Mouse (Mus musculus) liver, adult 2 months (tissue): Measurements from ENCODE around the gene Rpl23. TPM values are rescaled to one million over a fixed set of nuclear protein-coding genes. Genes with fewer than 3 reads are reported as not detected.
A peak's percentile ranks its signal among the peaks of the same experiment; 100 is the strongest.

Experiments
- DNase-seq: peaks from one replicate; pipeline ENCODE4 v3.0.0-alpha.2; 2011; ENCODE audit warnings: low read depth, low spot score; ENCODE audit errors: extremely low read depth
- H3K27ac ChIP-seq: fragments of 200-500 bp; replicated peaks from 2 replicates; pipeline ENCODE4 v1.5.1; 2012; ENCODE audit warnings: low read depth, mild to moderate bottlenecking, control low read depth, inconsistent platforms, low read length; ENCODE audit not compliant: insufficient read depth
- H3K27me3 ChIP-seq: fragments of 200-500 bp; 2 replicates; pipeline ENCODE4 v1.6.1; 2012; ENCODE audit warnings: mild to moderate bottlenecking, moderate library complexity, low read length, inconsistent platforms; ENCODE audit not compliant: control insufficient read depth, insufficient read depth
- H3K36me3 ChIP-seq: fragments of 200-500 bp; 2 replicates; pipeline ENCODE4 v1.6.1; 2012; ENCODE audit warnings: low read length, inconsistent platforms; ENCODE audit not compliant: control insufficient read depth, insufficient read depth
- H3K4me1 ChIP-seq: fragments of 200-500 bp; 2 replicates; pipeline ENCODE4 v1.6.1; 2011; ENCODE audit warnings: low read length; ENCODE audit not compliant: control insufficient read depth, insufficient read depth
- H3K4me3 ChIP-seq: fragments of 200-500 bp; 2 replicates; pipeline ENCODE4 v1.5.1; 2011; ENCODE audit warnings: low read depth, mild to moderate bottlenecking, control low read depth, low read length, moderate library complexity; ENCODE audit not compliant: insufficient read depth
- H3K79me2 ChIP-seq: fragments of 200-500 bp; 2 replicates; pipeline ENCODE4 v1.6.1; 2012; ENCODE audit warnings: inconsistent platforms, mild to moderate bottlenecking, low read length, moderate library complexity; ENCODE audit not compliant: control insufficient read depth, insufficient read depth
- H3K9ac ChIP-seq: fragments of 200-500 bp; 2 replicates; pipeline ENCODE4 v1.6.1; 2012; ENCODE audit warnings: low read depth, mild to moderate bottlenecking, control low read depth, inconsistent platforms, low read length
- CTCF ChIP-seq: fragments of 200-500 bp; IDR thresholded peaks from 2 replicates; pipeline ENCODE4 v1.5.1; 2011; ENCODE audit warnings: low read depth, low read length, control low read depth
- POLR2A ChIP-seq: fragments of 200-500 bp; IDR thresholded peaks from 2 replicates; pipeline ENCODE4 v1.6.1; 2011; ENCODE audit warnings: low read length, control low read depth; ENCODE audit not compliant: insufficient read depth; ENCODE audit errors: extremely low read depth
- WGBS: fragments of 180-500 bp; shearing (Covaris S2); methylation state at CpG from one replicate; pipeline ENCODE4 v1.1.7; 2018; 5-methylcytosine and 5-hydroxymethylcytosine counted together
- polyA plus RNA-seq: library from polyadenylated mRNA; depleted of rRNA; stranded (reverse); fragments of >200 nt; gene quantifications from 2 replicates; pipeline ENCODE4 v1.2.3, GENCODE M21; 2012; rRNA removed
- total RNA-seq: library from RNA; depleted of rRNA; stranded (reverse); fragments of >200 nt; gene quantifications from 2 replicates; pipeline ENCODE4 v1.2.3, GENCODE M21; 2014; rRNA removed

The Rpl23 gene
- total RNA-seq (240 and 283 TPM in 2 replicates), polyA plus RNA-seq (68.5 and 71.4 TPM in 2 replicates)

DNA sequence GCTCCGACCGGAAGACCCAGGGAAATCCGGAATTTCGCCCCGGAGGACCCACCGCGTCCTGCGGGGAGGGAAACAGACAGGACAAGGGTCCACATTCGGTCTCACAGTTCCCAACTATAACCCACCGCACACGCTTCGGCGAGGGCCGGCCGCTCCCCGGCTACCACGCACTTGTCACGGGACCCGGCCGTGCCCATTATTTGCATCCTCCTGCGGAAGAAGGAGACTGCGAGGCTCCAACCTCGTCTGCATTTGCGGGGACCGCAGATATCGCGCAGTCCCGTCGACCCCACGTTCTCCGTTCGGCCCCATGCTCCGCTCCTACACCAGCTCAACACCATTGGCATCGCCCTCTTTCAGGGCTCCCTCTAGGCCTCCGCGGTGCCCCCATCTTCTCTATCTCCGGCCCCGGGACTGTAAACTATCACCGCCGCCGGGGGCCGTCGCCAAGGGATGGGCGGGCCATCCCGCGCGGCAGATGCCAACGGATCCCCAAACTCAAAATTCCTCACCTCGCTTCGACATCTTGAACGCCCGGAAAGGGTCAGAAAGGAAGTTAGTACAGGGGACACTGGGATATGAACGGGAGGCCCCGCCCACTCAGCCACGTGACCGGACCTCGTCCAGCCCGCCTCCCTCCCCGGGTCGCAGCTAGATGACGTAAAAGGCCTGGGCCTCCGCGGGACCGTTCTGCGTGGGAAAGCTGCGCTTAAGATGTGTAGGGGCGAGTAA, at the start of gene Rpl23:
Rpl23 (minus strand) TSS at position 606 of the 732 bp plus-strand sequence.
- DNase-seq: peak; percentile 87
- under 1% methylated on average over 67 of the region's 67 CpGs for WGBS

DNA sequence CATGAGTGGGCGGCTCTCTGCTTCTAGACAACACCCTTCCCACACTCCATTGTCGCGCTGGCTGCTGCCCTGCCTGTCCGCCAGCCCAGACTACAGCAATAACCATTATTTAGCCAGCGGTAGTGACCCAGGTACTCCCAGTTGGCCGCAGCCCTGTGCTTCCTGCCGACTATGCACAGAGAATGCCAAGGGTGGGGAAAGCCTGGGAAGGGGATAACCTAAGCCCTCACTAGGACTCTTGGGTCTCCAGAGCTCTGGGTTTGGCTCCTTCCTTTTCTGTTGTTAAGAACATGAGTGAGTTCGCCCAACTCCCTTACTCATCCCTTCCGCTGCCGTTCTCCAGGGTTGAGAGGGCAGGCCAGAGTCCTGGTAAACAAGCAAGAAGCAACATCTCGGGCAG, 49.8 kb upstream of the Rpl23 start:
- Histone ChIP-seq H3K36me3 (peaks cover 17% of the 10 kb centered on the region), H3K79me2 (peaks cover 5% of the 10 kb centered on the region; the same call in 1 of the 2 replicates), H3K9ac (no peak overlapping the region), H3K4me3 (no peak overlapping the region), H3K4me1 (peaks cover 14% of the 10 kb centered on the region), H3K27ac (peak overlapping the region; percentile 23), H3K27me3 (no peaks in the 10 kb centered on the region)
- TF ChIP-seq CTCF: no peak
- TF ChIP-seq POLR2A: no peak
- DNase-seq: no peak
- 47% methylated on average over 11 of the region's 11 CpGs for WGBS

More for the DNA sequence above, at the start of gene Rpl23:
- Histone ChIP-seq H3K27ac (peak within 1 kb of the TSS; percentile 62), H3K9ac (peak within 1 kb of the TSS; percentile 93), H3K4me3 (peak within 1 kb of the TSS; percentile 92), H3K4me1 (peaks cover 12% of the 10 kb centered on the region), H3K79me2 (peaks cover 10% of the 10 kb centered on the region), H3K27me3 (no peaks in the 10 kb centered on the region), H3K36me3 (peaks cover 37% of the 10 kb centered on the region)
- peak; percentile 79 for TF ChIP-seq POLR2A
- no peak for TF ChIP-seq CTCF

DNA sequence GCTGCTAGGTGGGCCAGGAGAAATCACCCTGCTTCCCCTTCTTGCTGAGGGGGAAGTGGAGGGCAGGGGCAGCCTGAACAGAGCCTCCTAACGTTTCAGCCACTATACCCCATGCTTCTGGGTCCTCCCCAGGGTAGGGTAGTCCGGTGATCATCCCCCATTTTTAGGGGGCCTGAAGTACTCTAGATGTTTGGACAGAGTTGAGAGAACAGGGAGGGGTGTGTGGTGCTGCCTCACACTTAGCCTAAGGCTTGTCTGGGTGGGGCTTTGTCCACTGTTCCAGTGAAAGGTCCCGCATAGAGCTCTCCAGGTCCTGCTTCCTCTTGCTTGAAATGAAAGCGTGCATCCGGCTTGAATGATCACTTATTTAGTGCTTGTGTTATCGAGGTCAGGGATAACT, 48.3 kb upstream of the Rpl23 start:
- peaks cover 20% of the 10 kb centered on the region for H3K36me3 ChIP-seq
- TF ChIP-seq CTCF (no peak), POLR2A (no peak)
- no peak overlapping the region; the same call in 1 of the 2 replicates for H3K27ac ChIP-seq
- peaks cover 11% of the 10 kb centered on the region; the same call in 1 of the 2 replicates for H3K79me2 ChIP-seq
- no peak overlapping the region for H3K4me3 ChIP-seq
- no peak overlapping the region for H3K9ac ChIP-seq
- H3K4me1 ChIP-seq: peaks cover 12% of the 10 kb centered on the region
- 82% methylated on average over 6 of the region's 6 CpGs for WGBS
- DNase-seq: no peak
- no peaks in the 10 kb centered on the region for H3K27me3 ChIP-seq

DNA sequence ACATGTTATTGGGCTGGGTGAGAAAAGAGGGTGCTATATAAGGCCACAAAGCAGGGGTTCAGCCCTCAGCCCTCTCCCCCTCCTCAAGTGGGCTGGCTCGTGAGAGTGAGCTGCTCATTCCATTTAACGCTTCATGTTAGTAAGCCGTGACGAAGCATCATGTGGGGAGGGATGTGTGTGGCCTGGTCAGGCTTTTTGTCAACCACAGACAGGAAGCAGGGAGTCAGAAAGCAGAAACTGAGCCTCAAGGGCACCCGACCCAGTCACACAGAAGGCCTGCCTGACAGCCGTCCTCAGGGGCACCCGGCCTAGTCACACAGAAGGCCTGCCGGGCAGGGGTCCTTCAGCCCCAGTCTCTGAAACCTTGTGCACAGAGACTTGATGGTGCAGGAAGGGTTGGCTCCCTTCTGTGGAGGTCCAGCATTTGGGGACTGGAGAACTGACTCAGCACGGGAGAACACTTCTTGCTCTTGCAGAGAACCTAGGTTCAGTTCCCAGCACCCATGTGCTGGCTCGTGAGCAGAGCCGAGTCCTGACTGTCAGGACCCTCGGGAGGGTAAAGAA, 47.8 kb upstream of the Rpl23 start:
- TF ChIP-seq POLR2A: no peak
- no peak for TF ChIP-seq CTCF
- Histone ChIP-seq H3K4me3 (no peak overlapping the region), H3K9ac (no peak overlapping the region), H3K4me1 (peaks cover 12% of the 10 kb centered on the region), H3K79me2 (peaks cover 12% of the 10 kb centered on the region; the same call in 1 of the 2 replicates), H3K36me3 (peaks cover 17% of the 10 kb centered on the region), H3K27ac (peak overlapping the region; percentile 55; the same call in 1 of the 2 replicates), H3K27me3 (no peaks in the 10 kb centered on the region)
- DNase-seq: peak; percentile 33
- WGBS: 68% methylated on average over 12 of the region's 12 CpGs

DNA sequence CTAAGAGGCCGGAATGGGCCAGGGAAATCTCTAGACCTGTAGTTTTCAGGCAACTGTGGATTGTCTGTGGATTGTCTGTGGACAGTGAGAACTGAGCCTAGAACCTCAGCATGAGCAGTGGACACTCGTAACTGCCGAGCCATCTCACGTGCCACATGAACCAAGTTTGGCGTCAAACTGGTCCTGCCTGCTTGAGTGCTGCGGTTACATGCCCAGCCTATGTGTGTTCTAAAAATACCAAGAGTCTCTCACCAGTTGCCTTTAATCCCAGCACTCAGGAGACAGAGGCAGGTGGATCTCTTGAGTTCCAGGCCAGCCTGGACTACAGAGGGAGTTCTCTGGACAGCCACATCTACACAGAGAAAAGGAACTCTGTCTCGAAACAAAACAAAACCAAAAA, 47.1 kb upstream of the Rpl23 start:
- no peaks in the 10 kb centered on the region for H3K27me3 ChIP-seq
- peaks cover 12% of the 10 kb centered on the region for H3K4me1 ChIP-seq
- WGBS: 90% methylated on average over 7 of the region's 7 CpGs
- H3K9ac ChIP-seq: no peak overlapping the region
- no peak overlapping the region for H3K27ac ChIP-seq
- no peak for DNase-seq
- H3K79me2 ChIP-seq: peaks cover 14% of the 10 kb centered on the region; the same call in 1 of the 2 replicates
- H3K4me3 ChIP-seq: no peak overlapping the region
- no peak for TF ChIP-seq POLR2A
- no peak for TF ChIP-seq CTCF
- H3K36me3 ChIP-seq: peaks cover 12% of the 10 kb centered on the region
